Mouse (Mus musculus): ENCODE measurements around the gene Ung. TPM values are rescaled to one million over a fixed set of nuclear protein-coding genes. Genes with fewer than 3 reads are reported as not detected.
A peak's percentile ranks its signal among the peaks of the same experiment; 100 is the strongest.

The Ung gene
- polyA plus RNA-seq, 1 experiment from 2014 or later = 13.5 TPM

- Histone ChIP-seq H3K4me3 (no peak overlapping the region), H3K9me3 (no peaks in the 10 kb centered on the region), H3K4me1 (replicated peaks) (0 out of 2 replicates have a peak, but pooled peaks cover 4% of the 10 kb centered on the region), H3K9ac (no peak overlapping the region), H3K4me2 (no peak overlapping the region), H3K36me3 (no peaks in the 10 kb centered on the region), H3K27me3 (no peaks in the 10 kb centered on the region), H3K27ac (replicated peaks) (no peak overlapping the region)
- no peak for ATAC-seq (ENCODE audit: low FRiP score, low read depth)
- WGBS = 62% methylated on average over 9 of the region's 9 CpGs
Measured at GRCm38 (mm10) chr5:114155168-114155933, 25.2 kb downstream of the Ung start.

- no peak for ATAC-seq (ENCODE audit: low FRiP score, low read depth)
- Histone ChIP-seq H3K4me1 (replicated peaks) (0 out of 2 replicates have a peak, but pooled peaks cover 4% of the 10 kb centered on the region), H3K4me3 (no peak overlapping the region), H3K27me3 (no peaks in the 10 kb centered on the region), H3K4me2 (no peak overlapping the region), H3K27ac (replicated peaks) (no peak overlapping the region), H3K9ac (no peak overlapping the region), H3K9me3 (no peaks in the 10 kb centered on the region), H3K36me3 (no peaks in the 10 kb centered on the region)
- 43% methylated on average over 7 of the region's 7 CpGs for WGBS
Measured at GRCm38 (mm10) chr5:114157236-114157635, 27.1 kb downstream of the Ung start.

- no peak for ATAC-seq (ENCODE audit: low FRiP score, low read depth)
- H3K4me2 ChIP-seq = no peak overlapping the region
- H3K4me3 ChIP-seq = no peak overlapping the region
- H3K36me3 ChIP-seq = no peaks in the 10 kb centered on the region
- no peak overlapping the region for H3K9ac ChIP-seq
- H3K4me1 ChIP-seq (replicated peaks) = no peaks in the 10 kb centered on the region
- H3K27me3 ChIP-seq = no peaks in the 10 kb centered on the region
- no peaks in the 10 kb centered on the region for H3K9me3 ChIP-seq
- H3K27ac ChIP-seq (replicated peaks) = no peak overlapping the region
- 78% methylated on average over 6 of the region's 6 CpGs for WGBS
Measured at GRCm38 (mm10) chr5:114161424-114161823, 31.2 kb downstream of the Ung start.

- H3K4me3 ChIP-seq = no peak overlapping the region
- H3K9ac ChIP-seq = no peak overlapping the region
- no peak overlapping the region for H3K27ac ChIP-seq (replicated peaks)
- no peaks in the 10 kb centered on the region for H3K36me3 ChIP-seq
- 54% methylated on average over 12 of the region's 12 CpGs for WGBS
- H3K4me1 ChIP-seq (replicated peaks) = no peaks in the 10 kb centered on the region
- ATAC-seq (ENCODE audit: low FRiP score, low read depth) = no peak
- no peaks in the 10 kb centered on the region for H3K27me3 ChIP-seq
- no peak overlapping the region for H3K4me2 ChIP-seq
- H3K9me3 ChIP-seq = no peaks in the 10 kb centered on the region
Measured at GRCm38 (mm10) chr5:114162106-114162815, 32.1 kb downstream of the Ung start.

- no peak for ATAC-seq (ENCODE audit: low FRiP score, low read depth)
- Histone ChIP-seq H3K36me3 (no peaks in the 10 kb centered on the region), H3K4me2 (no peak overlapping the region), H3K9ac (no peak overlapping the region), H3K27ac (replicated peaks) (no peak overlapping the region), H3K4me1 (replicated peaks) (no peaks in the 10 kb centered on the region), H3K4me3 (no peak overlapping the region), H3K27me3 (no peaks in the 10 kb centered on the region), H3K9me3 (no peaks in the 10 kb centered on the region)
- WGBS = 60% methylated on average over 6 of the region's 6 CpGs
Measured at GRCm38 (mm10) chr5:114163117-114163696, 33.0 kb downstream of the Ung start.

- H3K36me3 ChIP-seq = no peaks in the 10 kb centered on the region
- 83% methylated on average over 7 of the region's 7 CpGs for WGBS
- no peak for ATAC-seq (ENCODE audit: low FRiP score, low read depth)
- H3K4me3 ChIP-seq = no peak overlapping the region
- H3K27me3 ChIP-seq = peaks cover 10% of the 10 kb centered on the region
- H3K27ac ChIP-seq (replicated peaks) = no peak overlapping the region
- H3K9ac ChIP-seq = no peak overlapping the region
- H3K4me2 ChIP-seq = no peak overlapping the region
- H3K9me3 ChIP-seq = no peaks in the 10 kb centered on the region
- H3K4me1 ChIP-seq (replicated peaks) = peaks cover 4% of the 10 kb centered on the region
Measured at GRCm38 (mm10) chr5:114170345-114170744, 40.2 kb downstream of the Ung start.

GRCm38 (mm10) chr5:114172936-114173335 is 42.8 kb downstream of the Ung start:
- no peak overlapping the region for H3K27ac ChIP-seq (replicated peaks)
- no peaks in the 10 kb centered on the region for H3K9me3 ChIP-seq
- H3K27me3 ChIP-seq = peaks cover 19% of the 10 kb centered on the region
- no peaks in the 10 kb centered on the region for H3K36me3 ChIP-seq
- peaks cover 13% of the 10 kb centered on the region for H3K4me1 ChIP-seq (replicated peaks)
- H3K9ac ChIP-seq = no peak overlapping the region
- no peak overlapping the region for H3K4me3 ChIP-seq
- WGBS = 92% methylated on average over 3 of the region's 3 CpGs
- no peak overlapping the region for H3K4me2 ChIP-seq
- no peak for ATAC-seq (ENCODE audit: low FRiP score, low read depth)

GRCm38 (mm10) chr5:114173458-114173857 is 43.3 kb downstream of the Ung start:
- no peak overlapping the region for H3K4me3 ChIP-seq
- H3K9me3 ChIP-seq = no peaks in the 10 kb centered on the region
- H3K27ac ChIP-seq (replicated peaks) = no peak overlapping the region
- H3K4me1 ChIP-seq (replicated peaks) = peaks cover 13% of the 10 kb centered on the region
- no peaks in the 10 kb centered on the region for H3K36me3 ChIP-seq
- peaks cover 19% of the 10 kb centered on the region for H3K27me3 ChIP-seq
- H3K9ac ChIP-seq = no peak overlapping the region
- no peak overlapping the region for H3K4me2 ChIP-seq
- WGBS = 78% methylated on average over 7 of the region's 7 CpGs
- no peak for ATAC-seq (ENCODE audit: low FRiP score, low read depth)

- Histone ChIP-seq H3K27me3 (peaks cover 19% of the 10 kb centered on the region), H3K36me3 (no peaks in the 10 kb centered on the region), H3K4me1 (replicated peaks) (peaks cover 13% of the 10 kb centered on the region), H3K4me3 (no peak overlapping the region), H3K27ac (replicated peaks) (no peak overlapping the region), H3K9ac (no peak overlapping the region), H3K9me3 (no peaks in the 10 kb centered on the region), H3K4me2 (no peak overlapping the region)
- WGBS = 26% methylated on average over 14 of the region's 16 CpGs
- no peak for ATAC-seq (ENCODE audit: low FRiP score, low read depth)
Measured at GRCm38 (mm10) chr5:114173877-114174581, 43.8 kb downstream of the Ung start.

GRCm38 (mm10) chr5:114174639-114175038 is 44.5 kb downstream of the Ung start:
- WGBS = 15% methylated on average over 16 of the region's 16 CpGs
- no peaks in the 10 kb centered on the region for H3K9me3 ChIP-seq
- no peak overlapping the region for H3K27ac ChIP-seq (replicated peaks)
- H3K27me3 ChIP-seq = peaks cover 19% of the 10 kb centered on the region
- H3K4me1 ChIP-seq (replicated peaks) = peaks cover 13% of the 10 kb centered on the region
- no peak overlapping the region for H3K9ac ChIP-seq
- no peak overlapping the region for H3K4me3 ChIP-seq
- peak overlapping the region; percentile 17; the same call in 1 of the 2 replicates for H3K4me2 ChIP-seq
- no peak for ATAC-seq (ENCODE audit: low FRiP score, low read depth)
- no peaks in the 10 kb centered on the region for H3K36me3 ChIP-seq

- H3K27me3 ChIP-seq = peaks cover 19% of the 10 kb centered on the region
- no peaks in the 10 kb centered on the region for H3K36me3 ChIP-seq
- peak overlapping the region; percentile 55 for H3K4me2 ChIP-seq
- peak overlapping the region; percentile 31 for H3K4me3 ChIP-seq
- peaks cover 13% of the 10 kb centered on the region for H3K4me1 ChIP-seq (replicated peaks)
- H3K9ac ChIP-seq = peak overlapping the region; percentile 10; the same call in 1 of the 2 replicates
- no peak overlapping the region for H3K27ac ChIP-seq (replicated peaks)
- peak; percentile 74; the same call in 1 of the 2 replicates for ATAC-seq (ENCODE audit: low FRiP score, low read depth)
- WGBS = under 1% methylated on average over 24 of the region's 26 CpGs
- no peaks in the 10 kb centered on the region for H3K9me3 ChIP-seq
Measured at GRCm38 (mm10) chr5:114175596-114176171, 45.5 kb downstream of the Ung start.

All from hindbrain, embryonic 15.5 days (tissue).